Mouse (Mus musculus) myocyte (in vitro differentiated cells): ENCODE measurements around the gene Arl6ip6. TPM values are rescaled to one million over a fixed set of nuclear protein-coding genes. Genes with fewer than 3 reads are reported as not detected.

Experiments used
- H3K27me3 ChIP-seq: one replicate; pipeline ENCODE4 v1.6.1; 2011; ENCODE audit not compliant: control insufficient read depth, insufficient read depth, insufficient read length
- H3K36me3 ChIP-seq: one replicate; pipeline ENCODE4 v1.6.1; 2011; ENCODE audit not compliant: control insufficient read depth, insufficient read depth
- H3K4me2 ChIP-seq: one replicate; pipeline ENCODE4 v1.6.1; 2011; ENCODE audit warnings: low read depth, control low read depth
- H3K4me3 ChIP-seq: one replicate; pipeline ENCODE4 v1.5.1; 2011; ENCODE audit warnings: mild to moderate bottlenecking, control low read depth, moderate library complexity
- H3K79me2 ChIP-seq: one replicate; pipeline ENCODE4 v1.6.1; 2011; ENCODE audit not compliant: control insufficient read depth, insufficient read depth
- H3ac ChIP-seq: one replicate; pipeline ENCODE4 v1.6.1; 2011; ENCODE audit not compliant: control insufficient read depth, insufficient read length
- CEBPB ChIP-seq: IDR thresholded peaks from 2 replicates; pipeline ENCODE4 v1.6.1; 2011; ENCODE audit warnings: mild to moderate bottlenecking, moderate library complexity; ENCODE audit not compliant: poor library complexity, insufficient read depth, severe bottlenecking
- E2F4 ChIP-seq: IDR thresholded peaks from one replicate; pipeline ENCODE4 v1.6.1; 2011; ENCODE audit warnings: mild to moderate bottlenecking, control low read depth, moderate library complexity; ENCODE audit not compliant: insufficient read depth
- MAX ChIP-seq: IDR thresholded peaks from one replicate; pipeline ENCODE4 v1.6.1; 2011; ENCODE audit warnings: low read depth, mild to moderate bottlenecking, control low read depth
- MYOD1 ChIP-seq, 3 experiments: IDR thresholded peaks; one replicate each; pipeline ENCODE4 v1.6.1; 2011; ENCODE audit warnings: control low read depth in 2 of 3, low read depth in 2 of 3, mild to moderate bottlenecking in 2 of 3, moderate library complexity in 1 of 3; ENCODE audit not compliant: insufficient read length in 2 of 3, control insufficient read depth in 1 of 3
- MYOG ChIP-seq, 3 experiments: IDR thresholded peaks; one replicate each; pipeline ENCODE4 v1.6.1; 2011; ENCODE audit warnings: control low read depth in 2 of 3, low read depth in 2 of 3, mild to moderate bottlenecking in 2 of 3; ENCODE audit not compliant: insufficient read length in 2 of 3, control insufficient read depth in 1 of 3, insufficient read depth in 1 of 3
- POLR2A ChIP-seq: IDR thresholded peaks from one replicate; pipeline ENCODE4 v1.6.1; 2011; ENCODE audit warnings: low read depth, mild to moderate bottlenecking, control low read depth, moderate library complexity; ENCODE audit not compliant: insufficient read length
- POLR2AphosphoS2 ChIP-seq: IDR thresholded peaks from one replicate; pipeline ENCODE4 v1.6.1; 2011; ENCODE audit warnings: low read depth, control low read depth; ENCODE audit not compliant: insufficient read length
- REST ChIP-seq: IDR thresholded peaks from one replicate; pipeline ENCODE4 v1.6.1; 2011; ENCODE audit warnings: mild to moderate bottlenecking, control low read depth, moderate library complexity; ENCODE audit not compliant: insufficient read depth, insufficient read length
- SRF ChIP-seq: IDR thresholded peaks from one replicate; pipeline ENCODE4 v1.6.1; 2011; ENCODE audit warnings: low read depth; ENCODE audit not compliant: control insufficient read depth, insufficient read length
- TCF12 ChIP-seq: IDR thresholded peaks from one replicate; pipeline ENCODE4 v1.6.1; 2011; ENCODE audit warnings: mild to moderate bottlenecking, control low read depth; ENCODE audit not compliant: poor library complexity, insufficient read depth, severe bottlenecking
- TCF3 ChIP-seq: IDR thresholded peaks from one replicate; pipeline ENCODE4 v1.6.1; 2011; ENCODE audit warnings: low read depth, control low read depth; ENCODE audit not compliant: insufficient read length
- USF1 ChIP-seq: IDR thresholded peaks from one replicate; pipeline ENCODE4 v1.6.1; 2011; ENCODE audit warnings: low read depth, mild to moderate bottlenecking, control low read depth, moderate library complexity
- polyA plus RNA-seq: library from polyadenylated mRNA; unstranded; fragments of >200 nt; fragmentation: generic; extraction: Trizol; gene quantifications from one replicate; pipeline ENCODE4 v1.2.1, GENCODE M21; 2012; ENCODE audit warnings: missing spikeins

Arl6ip6 gene
- polyA plus RNA-seq, 1 experiment: 8.0 TPM

- no peaks in the 10 kb centered on the region for H3K27me3 ChIP-seq
- peaks cover 21% of the 10 kb centered on the region for H3K79me2 ChIP-seq
- TF ChIP-seq E2F4 (no peak), POLR2A (no peak), CEBPB (no peak), TCF12 (no peak), SRF (no peak), MYOG (IDR thresholded peaks at IDR 0.05; ENCODE audit: control insufficient read depth in 1 of 3, insufficient read depth in 1 of 3, insufficient read length in 2 of 3, low read depth in 2 of 3) (no peak), REST (no peak), TCF3 (no peak), MAX (no peak), POLR2AphosphoS2 (no peak), MYOD1 (IDR thresholded peaks at IDR 0.05; ENCODE audit: control insufficient read depth in 1 of 3, insufficient read length in 2 of 3, low read depth in 2 of 3) (no peak), USF1 (no peak)
- H3K36me3 ChIP-seq: peaks cover 5% of the 10 kb centered on the region
- H3ac ChIP-seq: no peak overlapping the region
- H3K4me3 ChIP-seq: no peak overlapping the region
- H3K4me2 ChIP-seq: no peak overlapping the region
Observed at GRCm38 (mm10) chr2:53199203-53199602, 7.7 kb downstream of the Arl6ip6 start.

DNA sequence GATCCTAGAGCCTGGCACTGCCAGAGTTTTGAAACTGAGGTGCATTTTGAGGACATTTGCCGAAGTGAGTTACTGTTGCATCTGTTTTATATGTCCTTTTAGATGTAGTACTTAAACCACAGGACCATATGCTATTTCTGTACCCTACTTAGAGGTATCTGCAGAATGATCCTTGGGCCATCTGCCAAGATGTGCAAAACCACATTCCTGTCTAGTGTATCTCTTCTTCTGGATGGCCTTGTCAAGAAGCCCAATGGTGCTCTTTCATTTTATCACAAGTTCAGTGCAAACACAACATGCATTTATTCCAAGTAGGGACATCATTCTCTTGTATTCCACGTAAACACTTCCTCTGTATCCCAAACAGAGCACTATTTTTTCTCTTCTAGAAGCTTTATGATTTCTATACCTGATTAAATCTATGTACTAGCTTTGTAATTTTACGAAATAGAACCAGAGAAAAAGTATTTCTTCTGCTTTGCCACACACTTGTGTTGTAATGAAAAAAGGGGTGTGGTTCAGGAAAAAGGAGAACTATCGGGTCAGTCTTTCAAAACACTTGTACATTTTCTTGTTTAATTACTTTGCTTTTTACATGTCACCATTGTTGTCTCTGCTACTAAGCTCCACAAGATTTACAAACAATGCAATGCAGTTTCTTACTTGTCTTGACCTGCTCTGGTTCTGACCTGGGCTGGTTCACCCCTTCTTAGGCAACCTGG is 8.8 kb downstream of the Arl6ip6 start:
- H3K27me3 ChIP-seq: no peaks in the 10 kb centered on the region
- H3ac ChIP-seq: no peak overlapping the region
- no peak overlapping the region for H3K4me3 ChIP-seq
- peaks cover 24% of the 10 kb centered on the region for H3K79me2 ChIP-seq
- peaks cover 5% of the 10 kb centered on the region for H3K36me3 ChIP-seq
- TF ChIP-seq TCF3: no peak
- TF ChIP-seq E2F4: no peak
- TF ChIP-seq MAX: no peak
- no peak for TF ChIP-seq TCF12
- TF ChIP-seq USF1: no peak
- TF ChIP-seq MYOD1 (IDR thresholded peaks at IDR 0.05; ENCODE audit: control insufficient read depth in 1 of 3, insufficient read length in 2 of 3, low read depth in 2 of 3): no peak
- TF ChIP-seq REST: no peak
- no peak for TF ChIP-seq CEBPB
- no peak for TF ChIP-seq SRF
- TF ChIP-seq POLR2A: no peak
- TF ChIP-seq POLR2AphosphoS2: no peak
- no peak for TF ChIP-seq MYOG (IDR thresholded peaks at IDR 0.05; ENCODE audit: control insufficient read depth in 1 of 3, insufficient read depth in 1 of 3, insufficient read length in 2 of 3, low read depth in 2 of 3)
- H3K4me2 ChIP-seq: peak overlapping the region; percentile 29

DNA sequence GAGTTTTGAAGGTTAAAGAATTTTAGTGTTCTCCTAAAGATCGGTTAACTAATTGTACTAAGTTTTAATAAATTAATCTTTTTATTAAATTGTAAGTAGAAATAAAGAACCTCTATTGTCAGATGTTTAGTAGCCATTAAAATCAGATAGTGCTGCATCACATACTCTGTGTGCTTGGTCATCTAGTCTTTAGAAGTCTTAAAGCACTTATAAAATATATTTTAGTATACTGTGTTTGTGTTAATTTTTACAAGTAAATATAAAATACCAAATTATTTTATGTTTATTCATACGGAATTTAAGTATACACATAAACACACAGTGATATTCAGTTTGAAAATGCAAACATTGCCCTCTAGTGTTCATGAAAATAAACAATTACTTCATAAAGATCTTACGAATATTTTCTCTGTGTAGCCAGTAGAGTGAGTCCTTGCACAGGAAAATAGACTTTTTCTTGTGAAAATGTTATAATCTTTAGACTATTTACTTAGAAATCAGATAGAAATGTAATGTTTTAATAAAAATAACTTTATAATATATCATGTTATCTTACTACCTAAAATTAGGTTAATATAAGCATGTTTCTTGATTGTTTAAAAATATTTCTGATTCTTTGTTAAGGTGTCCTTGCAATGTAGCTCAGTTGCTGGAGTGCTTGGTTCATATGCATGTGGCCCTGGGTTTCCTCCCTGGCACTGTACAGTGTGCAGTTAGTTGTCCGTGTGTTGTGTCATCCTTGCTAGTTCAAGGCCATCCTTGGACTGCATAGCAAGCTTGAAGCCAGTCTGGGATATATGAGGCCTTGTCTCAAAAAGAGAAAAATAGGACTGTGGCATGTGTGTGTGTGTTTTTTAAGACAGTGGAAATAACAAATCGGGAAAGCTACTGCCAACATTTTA is 13.1 kb downstream of the Arl6ip6 start:
- Histone ChIP-seq H3K36me3 (peaks cover 7% of the 10 kb centered on the region), H3K79me2 (peaks cover 12% of the 10 kb centered on the region), H3K4me3 (no peak overlapping the region), H3K4me2 (no peak overlapping the region), H3ac (no peak overlapping the region), H3K27me3 (no peaks in the 10 kb centered on the region)
- no peak for TF ChIP-seq MAX
- no peak for TF ChIP-seq TCF12
- no peak for TF ChIP-seq USF1
- TF ChIP-seq MYOG (IDR thresholded peaks at IDR 0.05; ENCODE audit: control insufficient read depth in 1 of 3, insufficient read depth in 1 of 3, insufficient read length in 2 of 3, low read depth in 2 of 3): no peak

DNA sequence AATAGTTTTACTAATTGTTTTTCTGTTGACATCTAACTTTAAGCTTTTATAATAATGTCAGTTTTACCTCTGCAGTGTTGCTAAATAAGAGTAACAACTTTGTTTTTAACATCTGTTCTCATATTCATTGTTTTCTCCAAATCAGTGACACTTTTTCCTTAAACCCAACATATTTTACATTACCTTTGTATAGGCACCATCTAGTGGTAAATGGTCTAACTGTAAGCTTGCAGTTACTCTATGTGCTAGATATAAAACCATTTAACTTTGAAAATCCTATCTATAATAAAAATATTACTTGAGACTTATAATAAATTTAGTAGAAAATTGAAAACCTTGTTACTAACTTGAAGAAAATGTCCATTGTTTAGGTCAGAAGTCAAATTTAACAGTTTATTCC is 15.2 kb downstream of the Arl6ip6 start:
- H3ac ChIP-seq: no peak overlapping the region
- no peak overlapping the region for H3K4me3 ChIP-seq
- no peak overlapping the region for H3K4me2 ChIP-seq
- H3K79me2 ChIP-seq: peaks cover 7% of the 10 kb centered on the region
- H3K27me3 ChIP-seq: no peaks in the 10 kb centered on the region
- TF ChIP-seq MAX: no peak
- peaks cover 19% of the 10 kb centered on the region for H3K36me3 ChIP-seq

- no peak overlapping the region for H3K4me3 ChIP-seq
- no peak for TF ChIP-seq USF1
- TF ChIP-seq TCF3: no peak
- TF ChIP-seq MYOG (IDR thresholded peaks at IDR 0.05; ENCODE audit: control insufficient read depth in 1 of 3, insufficient read depth in 1 of 3, insufficient read length in 2 of 3, low read depth in 2 of 3): no peak
- TF ChIP-seq MAX: no peak
- no peak for TF ChIP-seq POLR2AphosphoS2
- TF ChIP-seq MYOD1 (IDR thresholded peaks at IDR 0.05; ENCODE audit: control insufficient read depth in 1 of 3, insufficient read length in 2 of 3, low read depth in 2 of 3): no peak
- peaks cover 21% of the 10 kb centered on the region for H3K36me3 ChIP-seq
- H3K79me2 ChIP-seq: no peaks in the 10 kb centered on the region
- H3ac ChIP-seq: no peak overlapping the region
- no peak overlapping the region for H3K4me2 ChIP-seq
- H3K27me3 ChIP-seq: no peaks in the 10 kb centered on the region
Observed at GRCm38 (mm10) chr2:53213493-53213892, 22.0 kb downstream of the Arl6ip6 start.
